ENCODE assay signal across 8 mouse cellular contexts in the genomic region with DNA sequence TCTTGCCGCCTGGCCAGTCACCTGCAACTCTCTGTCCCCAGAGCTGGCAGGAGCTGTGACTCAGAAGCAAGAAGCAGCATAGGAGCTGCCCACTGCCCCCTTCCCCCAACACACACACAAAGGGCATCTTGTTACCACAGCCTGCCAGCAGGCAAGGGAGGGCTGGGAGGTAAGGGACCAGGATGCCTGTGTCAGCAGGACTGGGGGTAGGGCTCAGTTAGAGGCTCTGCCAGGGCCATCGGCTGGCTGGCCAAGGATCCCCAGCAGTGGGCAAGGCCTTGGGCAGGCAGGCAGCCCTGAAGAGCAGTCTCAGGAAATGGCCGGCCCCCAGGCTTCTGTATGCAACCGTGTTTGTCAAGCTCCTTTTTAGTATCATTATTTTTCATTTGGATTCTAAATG.
DNase-seq lines count a peak whose midpoint lies in the region; ATAC-seq and TF ChIP-seq lines count a peak whose summit lies in the region.
"Had no signal": no experiment of that assay in that cellular context is flagged by ENCODE, and none has a peak within 500 bp of the region (broad histone marks: within the 10 kb centered on the region; RNA-seq: fewer than 3 reads in every experiment).

No protein-coding gene starts in this region.

- 51% methylated on average over 4 of the region's 4 CpGs for WGBS in hindbrain, embryonic 13.5 days
- WGBS in olfactory bulb, adult 2 months, result 16% methylated on average over 4 of the region's 4 CpGs
- 65% methylated on average over 4 of the region's 4 CpGs for WGBS in liver, embryonic 11.5 days

- peak; percentile 84 for ATAC-seq in hindbrain, embryonic 13.5 days (ENCODE audit: low FRiP score)
- no peak for ATAC-seq in liver, embryonic 11.5 days (replicated peaks; ENCODE audit: low FRiP score)

- peaks cover 7% of the 10 kb centered on the region; the same call in 1 of the 2 replicates for H3K9me3 ChIP-seq in hindbrain, embryonic 13.5 days
- no peaks in the 10 kb centered on the region for H3K9me3 ChIP-seq in liver, embryonic 11.5 days (ENCODE audit: control insufficient read depth, low read length)

- H3K9ac ChIP-seq in hindbrain, embryonic 13.5 days, result peak overlapping the region; percentile 59
- no peak overlapping the region for H3K9ac ChIP-seq in liver, embryonic 11.5 days (ENCODE audit: low read depth, low read length)

- H3K4me1 ChIP-seq in hindbrain, embryonic 13.5 days (replicated peaks), result peaks cover 36% of the 10 kb centered on the region
- H3K4me1 ChIP-seq in olfactory bulb, adult 2 months (ENCODE audit: control insufficient read depth, insufficient read depth, low read length), result peaks cover 25% of the 10 kb centered on the region
- H3K4me1 ChIP-seq in liver, embryonic 11.5 days (replicated peaks; ENCODE audit: control insufficient read depth, insufficient read depth, low read length), result 0 out of 2 replicates have a peak, but pooled peaks cover 2% of the 10 kb centered on the region

- no peaks in the 10 kb centered on the region for H3K27me3 ChIP-seq in hindbrain, embryonic 13.5 days
- H3K27me3 ChIP-seq in liver, embryonic 11.5 days (replicated peaks; ENCODE audit: control insufficient read depth, insufficient read depth, low read length), result no peaks in the 10 kb centered on the region

- no peak for TF ChIP-seq CTCF in olfactory bulb, adult 2 months (IDR thresholded peaks at IDR 0.05; ENCODE audit: insufficient read depth, low read depth, low read length)

- DNase-seq in adipocyte (ENCODE audit: low spot score), result peak; percentile 31
- peak; percentile 73 for DNase-seq in cerebellum, adult 11 months
- peak; percentile 54 for DNase-seq in forelimb bud, embryonic 11.5 days (ENCODE audit: low read depth, low spot score)
- peak; percentile 60 for DNase-seq in left cerebral cortex, adult 11 months (ENCODE audit: low spot score)
- DNase-seq in liver, embryonic 11.5 days (ENCODE audit: low spot score), result no peak

- peaks cover 6% of the 10 kb centered on the region; the same call in 1 of the 2 replicates for H3K36me3 ChIP-seq in hindbrain, embryonic 13.5 days
- no peaks in the 10 kb centered on the region for H3K36me3 ChIP-seq in liver, embryonic 11.5 days (ENCODE audit: control insufficient read depth, insufficient read depth, low read length)

- H3K4me2 ChIP-seq in hindbrain, embryonic 13.5 days, result no peak overlapping the region
- no peak overlapping the region for H3K4me2 ChIP-seq in liver, embryonic 11.5 days

- H3K27ac ChIP-seq in hindbrain, embryonic 13.5 days, result peak overlapping the region; percentile 78
- peak overlapping the region; percentile 47 for H3K27ac ChIP-seq in olfactory bulb, adult 2 months (ENCODE audit: insufficient read depth, low read depth, low read length)
- H3K27ac ChIP-seq in liver, embryonic 11.5 days (ENCODE audit: low read depth, low read length), result no peak overlapping the region

- TF ChIP-seq POLR2A in olfactory bulb, adult 2 months (IDR thresholded peaks at IDR 0.05; ENCODE audit: insufficient read depth, low read depth, low read length), result 0 out of 2 replicates have a peak, but pooled peaks have one; percentile 17

- no peak overlapping the region for H3K4me3 ChIP-seq in hindbrain, embryonic 13.5 days
- H3K4me3 ChIP-seq in olfactory bulb, adult 2 months (ENCODE audit: insufficient read depth, low read depth, low read length), result no peak overlapping the region
- no peak overlapping the region for H3K4me3 ChIP-seq in liver, embryonic 11.5 days (ENCODE audit: low read depth, low read length)
- H3K4me3 ChIP-seq: erythroblast, embryonic 14.5 days had no signal
